Mouse (Mus musculus): ENCODE data around the gene Tango6.
"Not testable (repeated sequence)": the region's sequence is repeated elsewhere in the genome, so short reads cannot be mapped to it uniquely, and the experiment has no call there.

The Tango6 gene

DNA sequence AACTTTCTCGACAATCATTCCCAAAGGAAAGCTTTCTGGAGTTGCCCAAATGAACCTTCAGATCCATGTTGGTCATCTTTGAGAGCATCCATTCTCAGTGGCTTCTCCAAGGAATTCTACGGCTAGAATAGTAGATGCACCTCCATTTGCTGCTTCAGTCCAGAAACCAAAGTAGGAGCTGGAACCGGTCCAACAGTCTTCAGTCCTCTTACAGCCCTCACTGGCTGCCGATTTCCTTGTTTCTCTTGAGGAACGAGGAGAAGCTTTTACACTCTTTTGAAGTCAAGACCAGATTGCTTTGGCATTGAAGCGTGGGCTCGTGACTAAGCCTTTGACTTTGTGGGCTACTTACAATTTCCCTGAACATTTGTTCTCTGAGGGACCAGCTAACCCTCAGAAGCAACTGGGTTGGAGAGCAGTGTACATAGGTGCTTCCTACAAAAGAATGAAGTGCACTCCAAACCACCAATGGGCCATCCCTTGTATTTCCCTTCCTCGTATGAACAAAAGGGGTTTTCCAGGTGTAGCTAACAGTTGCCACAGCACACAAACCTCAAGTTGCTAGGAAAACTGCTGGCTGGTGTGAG lies 197.3 kb downstream of the Tango6 start:
- no peak for DNase-seq (ENCODE audit: low spot score)

DNA sequence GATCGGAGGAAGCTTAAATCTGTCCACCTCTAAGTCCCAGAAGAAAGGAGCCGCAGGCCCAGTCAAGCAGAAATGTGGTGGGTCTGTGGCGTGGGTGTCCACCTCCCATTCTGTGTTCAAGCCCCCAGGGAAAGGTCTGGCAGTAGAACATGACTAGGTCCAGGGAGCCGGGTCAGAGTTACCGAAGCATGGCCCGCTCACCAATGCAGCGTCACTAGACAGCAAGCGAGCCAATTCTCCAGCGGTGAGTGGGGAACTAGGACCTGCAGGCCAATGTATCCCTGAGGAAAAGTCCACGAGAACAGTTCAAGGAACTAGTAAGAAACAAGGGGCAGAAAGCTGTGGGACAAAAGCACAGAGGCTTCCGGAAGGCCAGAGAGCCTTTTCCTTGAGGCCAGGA lies 201.2 kb downstream of the Tango6 start:
- not testable (repeated sequence) for DNase-seq (ENCODE audit: low spot score)

DNA sequence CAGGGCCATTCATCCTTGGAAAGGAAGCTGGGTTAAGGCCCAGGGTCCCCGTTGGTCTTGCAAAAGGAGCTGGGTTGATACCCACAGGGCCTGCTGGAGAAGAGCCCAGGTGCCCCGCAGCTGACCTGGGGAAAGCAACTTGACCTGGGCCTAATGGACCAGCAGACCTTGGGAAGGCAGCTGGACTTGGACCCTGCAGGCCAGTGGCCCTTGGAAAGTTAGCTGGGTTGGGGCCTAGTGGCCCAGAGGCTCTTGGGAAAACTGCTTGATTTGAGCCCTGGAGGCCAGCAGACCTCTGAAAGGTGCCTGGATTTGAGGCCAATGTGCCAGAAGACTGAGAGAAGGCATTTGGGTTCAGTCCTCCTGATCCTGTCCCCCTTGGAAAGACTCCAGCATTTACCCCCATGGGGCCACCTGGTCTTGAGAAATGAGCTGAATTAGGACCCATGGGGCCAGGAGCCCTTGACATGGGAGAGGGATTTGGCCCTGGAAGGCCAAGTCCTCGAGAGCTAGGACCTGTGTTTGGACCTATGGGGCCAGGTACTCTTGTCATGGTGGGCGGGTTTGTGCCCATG lies 202.0 kb downstream of the Tango6 start:
- DNase-seq (ENCODE audit: low spot score) = not testable (repeated sequence)

DNA sequence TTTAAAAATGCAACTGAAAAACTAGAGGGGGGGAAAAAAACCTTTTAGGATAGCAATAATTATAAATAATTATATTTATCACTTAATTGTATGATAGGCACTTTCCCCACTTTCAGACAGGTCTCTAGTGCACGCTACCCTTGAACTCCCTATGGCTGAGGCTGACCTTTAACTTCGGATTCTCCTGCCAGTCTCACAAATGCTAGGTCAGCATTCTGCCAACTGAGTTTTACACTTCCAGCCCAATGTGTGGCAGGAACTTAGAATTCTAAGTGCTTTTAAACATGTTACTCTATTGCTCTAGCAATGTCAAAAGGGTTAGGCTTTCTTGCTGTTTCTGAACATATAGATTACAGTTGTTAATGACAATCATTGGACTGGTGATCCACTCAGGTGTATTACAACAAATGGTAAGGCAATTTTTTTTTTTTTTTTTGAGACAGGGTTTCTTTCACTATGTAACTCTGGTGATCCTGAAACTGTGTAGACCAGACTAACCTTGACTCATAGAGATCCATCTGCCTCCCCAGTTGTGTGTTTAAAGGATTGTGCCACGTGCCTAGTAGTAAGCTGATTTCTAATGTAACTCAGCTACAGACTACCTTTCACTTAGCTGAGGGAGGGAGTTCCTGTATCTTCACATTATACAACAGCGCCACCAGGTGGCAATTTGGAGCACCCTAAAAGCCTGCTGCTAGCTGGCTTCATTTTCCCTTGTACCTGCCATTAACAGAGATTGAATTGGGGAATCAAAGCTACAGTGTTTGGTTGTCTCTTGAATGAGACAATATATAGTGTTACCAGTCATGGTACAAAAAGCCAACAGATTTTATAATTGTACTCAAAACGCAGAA lies 204.7 kb downstream of the Tango6 start:
- DNase-seq (ENCODE audit: low spot score) = peak; percentile 95

DNA sequence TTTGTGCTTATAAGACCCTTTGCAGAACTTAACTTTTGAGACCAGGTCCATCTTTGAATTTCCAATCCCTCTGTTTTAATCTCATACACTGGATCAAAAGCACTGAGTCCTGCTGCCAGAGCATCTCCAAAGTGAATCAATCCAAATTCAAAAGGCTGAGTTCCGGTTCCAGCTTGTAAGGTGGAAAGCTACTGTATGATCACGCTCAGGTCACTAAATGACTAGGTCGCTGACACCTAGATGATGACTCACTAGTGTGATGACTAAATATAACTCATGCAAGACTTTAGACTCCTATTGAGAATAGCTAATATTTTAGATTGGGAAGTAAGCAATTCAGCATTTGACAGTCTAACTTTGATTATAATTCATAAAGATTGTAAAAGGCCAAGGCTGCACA lies 205.9 kb downstream of the Tango6 start:
- no peak for DNase-seq (ENCODE audit: low spot score)

DNA sequence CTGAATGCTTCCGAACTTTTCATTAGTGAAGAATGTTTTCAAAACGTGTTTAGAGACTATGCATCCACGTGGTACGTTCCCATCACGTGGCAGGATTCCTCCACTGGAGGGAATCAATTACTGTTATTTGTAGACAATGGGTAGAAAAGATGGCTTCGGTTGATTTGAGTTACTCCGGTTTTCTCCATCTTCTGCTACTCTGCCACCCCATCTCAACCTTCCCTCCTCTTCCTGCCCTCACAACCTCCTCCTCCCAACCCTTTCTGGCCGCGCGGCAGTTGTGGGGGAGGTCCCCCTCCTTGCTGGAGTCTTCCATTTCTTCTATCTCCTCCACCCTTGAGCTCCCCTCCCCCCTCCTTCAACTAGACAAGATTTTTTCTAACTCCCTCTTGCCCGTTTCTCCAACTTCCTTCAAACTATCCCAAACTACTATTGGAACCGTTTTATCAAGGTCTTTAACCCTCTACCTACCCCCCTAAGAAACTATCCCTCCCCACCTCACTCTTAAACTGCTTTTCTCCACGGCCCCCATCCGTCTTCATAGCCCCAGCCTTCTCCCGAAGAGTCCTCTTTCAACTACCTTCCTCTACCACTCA lies 209.4 kb downstream of the Tango6 start:
- peak; percentile 65 for DNase-seq (ENCODE audit: low spot score)

DNA sequence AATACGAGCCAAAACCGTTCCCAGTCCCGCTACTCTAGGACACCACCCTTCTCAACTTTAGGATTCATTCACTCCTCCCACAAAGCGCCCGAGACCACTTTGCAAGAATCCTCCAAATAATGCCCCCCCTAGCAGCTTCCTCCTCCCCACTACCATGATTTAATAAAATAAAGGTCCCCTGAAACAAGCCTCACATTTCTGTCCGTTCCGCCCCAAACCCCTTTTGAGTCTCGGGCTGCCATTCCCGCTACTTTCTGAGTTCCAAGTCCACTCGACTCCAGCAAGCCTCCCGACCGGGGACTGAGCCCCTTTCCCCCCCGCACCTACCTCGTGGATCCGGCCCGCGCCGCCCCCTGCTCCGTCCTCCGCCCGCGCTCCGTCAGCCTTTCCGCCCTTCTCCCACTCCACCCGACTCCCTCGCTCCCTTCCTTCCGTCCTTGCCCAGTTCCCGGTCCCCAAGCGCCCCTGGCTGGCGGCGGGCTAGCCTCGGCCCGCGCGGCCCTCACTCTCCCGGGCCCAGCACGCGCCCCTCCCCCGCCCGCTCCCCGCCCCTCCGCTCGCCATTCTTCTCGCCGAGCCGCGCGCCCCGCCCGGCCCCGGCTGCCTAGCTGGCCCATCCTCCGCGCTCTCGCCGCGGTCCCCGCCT lies 210.1 kb downstream of the Tango6 start:
- peak; percentile 55 for DNase-seq (ENCODE audit: low spot score)

DNA sequence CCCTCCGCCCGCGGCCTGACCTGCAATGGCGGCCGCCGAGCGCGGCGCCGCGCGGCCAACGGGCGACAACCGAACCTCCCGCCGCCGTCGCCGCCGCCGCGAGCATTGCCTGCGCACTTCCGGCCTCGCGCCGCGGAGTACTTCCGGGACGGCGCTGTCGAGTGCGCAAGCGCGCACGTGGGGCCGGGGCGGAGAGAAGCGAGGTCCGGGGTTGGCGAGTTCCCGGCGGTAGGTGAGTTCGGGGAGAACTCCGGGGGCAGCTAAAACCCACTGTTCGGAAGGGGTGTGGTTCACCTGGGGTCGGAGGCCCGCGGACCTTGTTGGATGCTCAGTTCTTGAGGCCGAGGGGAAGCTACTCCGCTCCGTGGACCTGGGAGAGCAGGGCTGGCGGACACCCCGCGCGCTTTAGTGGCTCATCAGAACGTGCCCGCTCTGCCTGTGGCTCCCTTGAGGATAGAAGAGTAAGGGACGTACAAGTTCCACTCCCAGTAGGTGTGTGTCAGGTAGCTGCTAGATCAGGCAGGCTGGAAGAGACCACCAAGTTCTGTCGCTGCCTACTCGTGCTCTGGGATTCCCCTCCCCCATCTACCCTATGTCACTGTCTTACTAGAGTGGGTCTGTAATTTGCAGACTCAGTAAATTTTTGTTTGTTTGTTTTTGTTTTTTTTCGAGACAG lies 210.8 kb downstream of the Tango6 start, which contains the start of gene Utp4:
TSS of gene Utp4 (plus strand) at position 156 of the 676 bp plus-strand sequence.
- DNase-seq (ENCODE audit: low spot score) = peak; percentile 83

DNA sequence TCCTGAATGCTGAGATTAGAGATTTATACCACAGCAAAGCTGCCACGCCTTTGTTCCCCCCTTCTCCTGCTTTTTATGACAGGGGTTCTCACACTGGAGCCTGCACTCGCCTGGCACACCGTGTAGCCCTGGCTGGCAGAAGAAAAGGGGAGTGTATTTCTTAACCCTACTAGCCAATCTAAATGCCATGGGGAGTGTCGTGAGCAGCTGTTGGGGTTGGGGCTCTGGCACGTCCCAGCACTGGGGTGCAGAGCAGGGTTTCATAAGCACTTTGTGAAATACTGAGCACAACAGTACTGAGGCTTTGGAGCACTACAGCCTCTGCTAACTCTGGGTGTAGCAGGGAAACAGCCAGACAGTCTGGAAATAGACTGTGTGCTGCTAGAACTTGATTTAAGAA lies 216.6 kb downstream of the Tango6 start:
- peak; percentile 62 for DNase-seq (ENCODE audit: low spot score)

All from adipocyte (in vitro differentiated cells).